ENCODE assay signal across 30 mouse cellular contexts in the genomic region with DNA sequence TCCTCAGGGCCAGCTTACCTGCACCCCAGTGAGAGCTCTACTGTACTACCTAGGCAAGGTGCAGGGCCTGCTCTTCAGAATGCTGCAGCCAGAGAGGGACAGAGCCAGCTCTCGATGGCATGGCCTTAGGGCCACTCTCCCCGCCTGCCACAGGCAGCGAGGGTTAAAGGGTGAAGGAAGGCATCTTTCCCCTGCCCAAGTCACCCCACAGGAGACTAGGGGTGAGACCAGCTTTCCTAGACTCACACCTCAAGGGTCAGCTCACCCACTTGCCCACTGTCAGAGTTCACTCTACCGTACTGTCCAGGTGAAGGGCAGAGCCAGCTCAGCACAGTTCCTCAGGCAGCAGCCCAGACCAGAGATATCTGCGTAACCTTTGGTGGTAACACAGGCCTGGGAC. TPM values are rescaled to one million over a fixed set of nuclear protein-coding genes. Genes with fewer than 3 reads are reported as not detected.
"Had no signal": no experiment of that assay in that cellular context is flagged by ENCODE, and none has a peak within 500 bp of the region (broad histone marks: within the 10 kb centered on the region; RNA-seq: fewer than 3 reads in every experiment).

No protein-coding gene starts in this region.

- H3K4me3 ChIP-seq: layer of hippocampus, adult 2 months; left cerebral cortex, adult 2 months; limb, embryonic 12.5 days; liver, embryonic 12.5 days; liver, embryonic 15.5 days; midbrain, embryonic 12.5 days; midbrain, embryonic 15.5 days; myocyte; neural tube, embryonic 15.5 days had no signal

- H3K27ac ChIP-seq: kidney, postnatal 0 days; left cerebral cortex, adult 2 months; limb, embryonic 12.5 days; liver, embryonic 12.5 days; liver, embryonic 15.5 days; midbrain, embryonic 12.5 days; midbrain, embryonic 15.5 days; neural tube, embryonic 15.5 days; stomach, postnatal 0 days had no signal

- H3K9me3 ChIP-seq: limb, embryonic 12.5 days; liver, embryonic 12.5 days; liver, embryonic 15.5 days; midbrain, embryonic 12.5 days; midbrain, embryonic 15.5 days; neural tube, embryonic 15.5 days had no signal

- H3K9ac ChIP-seq: limb, embryonic 12.5 days; liver, embryonic 12.5 days; liver, embryonic 15.5 days; midbrain, embryonic 12.5 days; midbrain, embryonic 15.5 days; neural tube, embryonic 15.5 days had no signal

- H3K27me3 ChIP-seq: limb, embryonic 12.5 days; liver, embryonic 12.5 days; liver, embryonic 15.5 days; midbrain, embryonic 12.5 days; midbrain, embryonic 15.5 days; neural tube, embryonic 15.5 days had no signal

- H3K4me2 ChIP-seq: limb, embryonic 12.5 days; liver, embryonic 12.5 days; liver, embryonic 15.5 days; midbrain, embryonic 12.5 days; midbrain, embryonic 15.5 days; neural tube, embryonic 15.5 days had no signal

- ATAC-seq: intestine, postnatal 0 days; liver, embryonic 12.5 days; lung, postnatal 0 days; midbrain, embryonic 15.5 days had no signal

- H3K4me1 ChIP-seq: limb, embryonic 12.5 days; liver, embryonic 12.5 days; liver, embryonic 15.5 days; midbrain, embryonic 12.5 days; midbrain, embryonic 15.5 days; neural tube, embryonic 15.5 days had no signal

- DNase-seq: kidney, adult 2 months; kidney, postnatal 25 days; layer of hippocampus, adult 9-11 months; layer of hippocampus, postnatal 36 days; liver; lung, adult 18-20 months; lung, postnatal 4 days; right cerebral cortex, adult 18-20 months; right cerebral cortex, postnatal 14 days; right cerebral cortex, postnatal 4 days; thymus, adult 2 months; thymus, postnatal 14 days; thymus, postnatal 4 days had no signal

RNA-seq across cellular contexts. Expression of a gene that starts 52.0 kb away (rescaled TPM):
- polyA plus RNA-seq: intestine, postnatal 0 days; kidney, adult 2 months; kidney, embryonic 14.5 days; kidney, postnatal 0 days; large intestine, adult 2 months; limb, embryonic 12.5 days; liver, embryonic 12.5 days; liver, embryonic 15.5 days; lung, postnatal 0 days; midbrain, embryonic 12.5 days; midbrain, embryonic 15.5 days; myocyte; neural tube, embryonic 11.5 days; neural tube, embryonic 15.5 days; stomach, embryonic 14.5 days; stomach, postnatal 0 days; thymus, adult 2 months had no signal
